Mouse (Mus musculus): ENCODE data around the gene Sulf2.

GRCm38 (mm10) chr2:166110764-166111163, 44.7 kb downstream of the Sulf2 start:
- TF ChIP-seq CTCF (IDR thresholded peaks at IDR 0.05 in 2 of 3, conservative IDR thresholded peaks at IDR 0.05 in 1 of 3; ENCODE audit: control insufficient read depth in 1 of 3, insufficient read depth in 1 of 3, low read depth in 2 of 3, low read length in 3 of 3, poor library complexity in 1 of 3, severe bottlenecking in 1 of 3) (no peak), USF1 (IDR thresholded peaks at IDR 0.05; ENCODE audit: low read depth, low read length) (no peak), JUND (IDR thresholded peaks at IDR 0.05; ENCODE audit: low read depth, low read length) (no peak), E2F4 (IDR thresholded peaks at IDR 0.05; ENCODE audit: borderline replicate concordance, low read depth, low read length) (no peak), USF2 (IDR thresholded peaks at IDR 0.05; ENCODE audit: borderline replicate concordance in 1 of 2, insufficient read depth in 1 of 2, low read depth in 1 of 2, low read length in 2 of 2) (no peak), GATA1 (IDR thresholded peaks at IDR 0.05; ENCODE audit: low read depth, low read length) (no peak), MAX (IDR thresholded peaks at IDR 0.05; ENCODE audit: low read length) (no peak)
